Mouse (Mus musculus) gonadal fat pad, adult 2 months (tissue): ENCODE measurements around the gene Icmt. TPM values are rescaled to one million over a fixed set of nuclear protein-coding genes. Genes with fewer than 3 reads are reported as not detected.

ENCODE experiments used
- DNase-seq: peaks from one replicate; pipeline ENCODE4 v3.0.0-alpha.2; 2012; ENCODE audit warnings: low read depth
- polyA plus RNA-seq: library from polyadenylated mRNA; depleted of rRNA; stranded (reverse); fragments of >200 nt; gene quantifications from 2 replicates; pipeline ENCODE4 v1.2.3, GENCODE M21; 2012; rRNA removed

The Icmt gene
- 35.4 and 38.1 TPM in 2 replicates for polyA plus RNA-seq

DNA sequence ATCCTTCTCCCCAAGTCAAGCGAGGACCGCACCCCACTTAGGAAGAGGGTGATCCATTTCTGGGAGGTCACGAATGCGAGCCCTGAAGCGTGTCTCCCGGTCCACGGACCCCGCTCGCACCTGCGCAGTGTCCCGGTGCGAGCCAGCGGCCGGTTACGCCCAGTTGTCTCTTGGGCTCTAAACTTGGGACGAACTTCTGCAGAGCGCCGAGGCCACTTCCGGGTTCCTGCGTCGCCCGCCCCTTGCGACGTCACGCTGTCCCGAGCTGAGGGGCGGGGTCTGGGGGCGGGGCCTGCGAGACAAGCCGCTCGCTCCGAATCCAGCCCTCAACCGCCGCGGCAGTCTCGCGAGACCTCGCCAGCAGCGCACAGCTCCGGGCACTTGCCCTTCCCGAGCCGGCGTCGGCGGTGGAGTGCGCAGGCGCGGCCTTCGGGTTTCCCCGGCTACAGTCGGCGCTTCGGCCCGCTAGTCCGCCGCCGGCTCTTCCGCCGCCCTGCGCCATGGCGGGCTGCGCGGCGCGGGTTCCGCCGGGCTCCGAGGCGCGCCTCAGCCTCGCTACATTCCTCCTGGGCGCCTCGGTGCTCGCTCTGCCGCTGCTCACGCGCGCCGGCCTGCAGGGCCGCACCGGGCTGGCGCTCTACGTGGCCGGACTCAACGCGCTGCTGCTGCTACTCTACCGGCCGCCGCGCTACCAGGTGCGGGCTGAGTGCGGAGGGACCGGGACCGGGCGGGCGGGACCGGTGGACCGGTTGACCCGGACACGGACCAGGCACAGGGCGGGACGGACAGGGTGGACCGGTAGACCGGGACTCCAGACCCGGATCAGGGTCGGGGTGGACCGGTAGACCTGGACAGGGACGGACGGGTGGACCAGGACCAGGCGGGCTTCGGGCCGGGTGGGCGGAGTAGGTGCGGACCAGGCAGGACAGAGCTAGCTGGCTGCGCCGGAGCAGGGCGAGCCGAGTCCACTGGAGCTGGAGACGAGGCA is at the start of gene Icmt:
Gene Icmt (plus strand): TSS at position 354 of the 988 bp plus-strand sequence.
- peak; percentile 61 for DNase-seq

DNA sequence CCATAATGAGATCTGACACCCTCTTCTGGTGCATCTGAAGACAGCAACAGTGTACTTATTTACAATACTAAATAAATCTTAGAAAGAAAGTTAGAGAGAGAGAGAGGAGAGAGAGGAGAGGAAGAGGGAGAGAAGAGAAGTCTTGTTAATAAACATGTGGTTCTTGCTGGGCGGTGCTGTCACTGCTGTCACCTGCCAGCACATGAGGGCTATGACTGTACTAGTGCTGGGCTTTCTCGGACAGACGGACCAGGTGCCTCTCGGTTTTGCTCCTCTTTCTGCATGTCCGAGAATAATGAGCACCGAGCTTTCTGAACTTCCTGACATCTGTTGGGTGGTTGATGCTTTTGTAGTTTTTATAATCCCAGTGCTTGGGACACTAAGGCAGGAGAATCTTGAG is 46.4 kb upstream of the Icmt start:
- no peak for DNase-seq

GRCm38 (mm10) chr4:152253183-152253759 is 43.8 kb upstream of the Icmt start:
- no peak for DNase-seq

DNA sequence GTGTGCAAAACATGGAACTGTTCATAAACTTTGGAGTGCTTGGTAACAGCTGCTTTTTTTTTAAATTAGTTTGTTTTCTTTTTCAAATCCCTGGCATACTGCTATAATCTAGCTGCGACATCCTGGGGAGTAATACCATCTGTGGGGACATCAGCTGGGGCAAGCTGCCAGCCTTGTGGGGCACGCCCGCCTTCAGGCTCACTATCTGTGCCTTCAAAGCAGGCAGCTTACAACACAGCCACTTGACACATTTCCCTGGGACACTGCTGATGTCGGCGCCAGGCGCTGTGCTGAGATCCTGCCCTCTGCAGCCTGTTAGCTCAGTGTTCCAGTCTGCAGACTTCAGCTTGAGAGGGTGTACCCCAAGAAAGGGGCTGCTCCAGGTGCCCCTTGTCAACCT is 40.0 kb upstream of the Icmt start:
- no peak for DNase-seq

DNA sequence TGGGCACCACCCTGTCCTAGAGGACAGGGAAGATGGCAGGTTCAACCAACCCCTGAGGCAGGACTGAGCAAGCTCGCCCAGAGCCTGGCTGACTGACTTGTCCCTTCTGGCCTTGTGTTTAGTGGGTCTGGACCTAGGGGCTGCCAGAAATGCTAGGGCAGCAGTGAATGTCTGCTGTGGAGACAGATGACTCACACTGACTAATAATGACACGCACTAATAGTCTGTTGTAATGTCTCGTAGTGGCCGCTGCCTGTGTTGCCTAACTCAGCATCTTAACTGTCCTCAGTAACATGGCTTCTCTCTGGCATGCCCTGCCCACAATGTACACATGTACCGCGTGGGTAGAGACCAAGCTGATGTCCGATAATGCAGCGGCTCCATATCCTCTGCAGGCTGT is 36.6 kb upstream of the Icmt start:
- no peak for DNase-seq

DNA sequence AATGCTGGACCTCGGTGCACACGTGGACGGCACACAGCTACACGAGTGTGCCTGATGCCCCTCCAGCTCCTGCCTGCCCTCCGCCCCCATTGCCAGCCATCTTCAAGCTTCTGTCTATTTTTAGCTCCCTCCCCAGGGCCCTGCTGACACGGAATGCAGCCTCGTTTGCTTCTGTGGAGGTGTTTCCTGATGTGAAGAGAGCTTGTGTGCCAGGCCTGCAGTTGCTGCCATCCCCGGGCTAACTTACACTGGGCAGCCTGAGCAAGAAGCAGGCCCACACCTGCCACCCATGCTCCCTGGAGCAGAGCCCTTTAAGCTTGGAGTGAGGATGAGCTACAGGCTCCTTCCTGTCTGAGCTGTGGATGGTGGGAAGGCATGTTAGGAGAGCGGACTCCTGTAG is 34.8 kb upstream of the Icmt start:
- no peak for DNase-seq

DNA sequence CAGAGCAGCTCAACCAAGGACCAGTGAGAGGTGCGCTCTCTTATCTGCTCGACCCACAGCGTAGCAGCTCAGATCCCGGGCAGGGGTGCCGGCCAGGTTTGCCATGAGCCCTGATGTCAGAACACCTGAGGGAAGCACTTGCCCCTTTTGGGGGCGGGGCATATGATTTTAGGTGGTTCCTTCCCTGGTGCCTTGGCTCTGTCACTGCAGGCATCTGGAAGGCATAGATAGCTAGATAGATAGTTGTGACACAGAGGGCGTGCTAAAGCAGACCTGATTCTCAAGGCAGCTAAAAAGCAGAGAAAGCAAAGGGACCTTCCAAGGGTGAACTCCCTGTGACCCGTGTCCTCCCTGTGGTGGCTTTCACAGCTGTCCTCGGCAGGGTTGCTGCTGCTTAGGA is 33.9 kb upstream of the Icmt start:
- no peak for DNase-seq

DNA sequence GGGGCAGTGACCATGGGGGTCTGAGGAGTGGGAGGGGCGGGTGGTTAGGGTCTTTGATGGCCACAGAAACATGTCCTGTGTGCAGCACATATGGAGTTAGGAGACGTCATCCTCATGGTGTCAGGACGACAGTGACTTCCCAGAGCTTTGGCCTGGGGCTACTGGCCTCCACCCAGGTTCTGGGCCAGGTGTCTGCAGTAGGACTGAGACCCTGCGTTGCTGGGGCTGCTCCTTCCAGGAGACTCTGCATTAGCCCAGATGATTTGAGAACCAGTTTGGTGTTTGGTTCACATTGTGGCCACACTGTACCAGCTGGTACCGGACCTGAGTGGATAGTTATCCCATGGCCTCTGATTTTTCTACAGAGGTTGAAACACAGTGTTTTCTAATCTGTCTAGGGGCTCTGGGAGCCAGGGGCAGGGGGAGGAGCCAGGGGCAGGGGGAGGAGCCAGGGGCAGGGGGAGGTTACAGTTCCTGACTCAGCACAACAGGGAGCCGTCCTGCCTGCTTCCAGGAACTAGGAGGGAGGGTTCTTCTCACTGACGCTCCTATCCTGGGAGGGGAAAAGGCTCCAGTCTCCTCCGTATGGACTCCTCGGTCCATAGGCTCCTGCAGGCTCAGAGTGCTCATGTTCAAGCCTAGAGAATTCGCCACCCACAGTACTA is 33.4 kb upstream of the Icmt start:
- DNase-seq, result no peak

DNA sequence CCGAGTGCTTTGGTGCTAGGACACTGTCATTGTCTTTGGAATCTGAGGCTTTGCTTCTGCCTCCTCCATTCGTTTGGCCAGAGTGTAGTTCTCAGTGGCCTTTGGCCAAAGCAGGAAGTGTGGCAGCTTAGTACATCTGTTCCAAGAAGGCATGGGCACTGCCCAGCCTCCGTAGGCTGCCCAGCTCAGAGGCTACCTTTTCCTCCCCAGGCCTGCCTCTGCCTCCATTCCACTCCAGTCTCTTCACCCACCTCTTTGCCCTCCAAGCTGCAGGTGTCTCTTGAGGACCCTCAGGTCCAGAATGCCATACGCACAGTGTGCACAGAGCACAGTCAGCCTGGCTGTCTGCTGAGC is 32.9 kb upstream of the Icmt start:
- no peak for DNase-seq

- no peak for DNase-seq
These were observed 32.0 kb upstream of the Icmt start for GRCm38 (mm10) chr4:152264867-152265568.

GRCm38 (mm10) chr4:152265791-152266190 is 31.2 kb upstream of the Icmt start:
- no peak for DNase-seq

- no peak for DNase-seq
These were observed 30.7 kb upstream of the Icmt start for GRCm38 (mm10) chr4:152266236-152266895.

DNA sequence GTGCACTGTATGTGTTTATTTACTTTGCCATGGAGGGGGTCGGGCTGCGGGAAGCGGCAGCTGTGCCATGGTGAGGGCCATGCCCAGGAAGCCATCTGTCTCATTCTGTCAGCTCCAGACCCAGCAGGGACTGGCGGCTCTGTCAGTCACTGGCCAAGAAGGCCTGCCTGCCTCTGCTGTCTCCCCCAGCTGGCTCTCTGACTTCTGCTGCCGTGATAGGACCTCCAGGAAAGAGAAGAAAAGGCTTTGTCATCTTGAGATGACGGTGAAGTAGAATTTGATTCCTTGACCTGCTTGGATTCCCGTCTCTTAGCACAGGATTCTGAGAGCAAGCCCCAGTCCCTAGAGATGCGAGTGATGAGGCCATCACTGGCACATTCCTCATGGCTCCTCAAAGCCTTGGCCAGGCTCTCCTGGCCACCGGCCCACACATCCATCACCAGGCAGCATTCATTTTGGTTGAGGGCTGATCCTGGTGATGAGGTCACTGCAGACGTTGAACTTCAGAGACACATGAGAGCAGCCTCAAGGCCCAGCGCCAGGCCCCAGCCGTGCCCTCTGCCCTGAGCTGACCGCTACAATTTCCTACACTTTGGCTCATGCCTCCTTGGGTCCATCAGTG is 29.2 kb upstream of the Icmt start:
- no peak for DNase-seq

- no peak for DNase-seq
These were observed 27.1 kb upstream of the Icmt start for GRCm38 (mm10) chr4:152269967-152270366.

- DNase-seq, result no peak
These were observed 26.4 kb upstream of the Icmt start for GRCm38 (mm10) chr4:152270599-152270998.

- no peak for DNase-seq
These were observed 25.7 kb upstream of the Icmt start for GRCm38 (mm10) chr4:152271334-152271733.

GRCm38 (mm10) chr4:152272006-152272405 is 25.0 kb upstream of the Icmt start:
- DNase-seq, result no peak

DNA sequence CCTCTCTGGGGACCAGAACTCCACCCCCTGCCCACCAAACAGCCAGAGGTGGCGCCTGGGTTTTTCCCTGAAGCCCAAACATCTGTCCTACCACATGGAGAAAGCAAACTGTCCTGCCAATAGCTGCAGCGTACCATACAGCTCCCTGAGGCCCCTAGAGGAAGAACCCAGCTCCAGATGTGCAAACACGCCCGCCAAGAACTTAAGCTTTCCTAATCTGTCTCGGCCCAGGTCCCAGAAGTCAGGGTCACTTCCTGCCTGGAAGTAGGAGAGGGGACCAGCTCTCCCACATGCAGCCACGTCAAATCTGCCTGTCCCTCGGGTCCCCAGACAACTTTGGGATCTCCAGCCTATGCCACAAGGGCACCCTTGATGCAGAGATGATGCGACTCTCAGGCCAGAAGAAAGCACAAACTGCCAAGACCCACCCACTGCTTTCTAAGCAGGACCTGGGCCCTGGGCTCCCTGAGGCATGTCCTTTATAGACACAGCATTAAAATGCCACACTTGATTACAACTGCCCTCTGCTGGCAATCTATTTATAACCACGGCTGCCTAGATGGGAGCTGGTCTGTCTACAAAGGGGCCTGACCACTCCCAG is 24.5 kb upstream of the Icmt start:
- no peak for DNase-seq

GRCm38 (mm10) chr4:152273191-152273590 is 23.8 kb upstream of the Icmt start:
- no peak for DNase-seq

GRCm38 (mm10) chr4:152273621-152274236 is 23.3 kb upstream of the Icmt start, which contains the start of gene Gpr153:
TSS of gene Gpr153 (plus strand) at chr4:152274232.
- DNase-seq, result no peak
